Mouse (Mus musculus): Measurements from ENCODE around the gene Rnf222. TPM values are rescaled to one million over a fixed set of nuclear protein-coding genes. Genes with fewer than 3 reads are reported as not detected.

The Rnf222 gene
- total and polyA plus RNA-seq, 2 experiments from 2014 or later = 0.14 TPM; not detected in 1

- Histone ChIP-seq H3K9me3 (replicated peaks; ENCODE audit: control insufficient read depth, low read length) (no peaks in the 10 kb centered on the region), H3K4me2 (ENCODE audit: low read depth, low read length) (no peak overlapping the region), H3K4me3 (ENCODE audit: low read depth, low read length) (no peak overlapping the region), H3K27ac (ENCODE audit: low read depth) (no peak overlapping the region), H3K27me3 (ENCODE audit: control insufficient read depth, insufficient read depth, low read length) (no peaks in the 10 kb centered on the region), H3K36me3 (replicated peaks; ENCODE audit: control insufficient read depth, insufficient read depth, low read length) (no peaks in the 10 kb centered on the region), H3K9ac (replicated peaks; ENCODE audit: low read depth, low read length) (no peak overlapping the region), H3K4me1 (ENCODE audit: control insufficient read depth, insufficient read depth) (no peaks in the 10 kb centered on the region)
- peak; percentile 66 for TF ChIP-seq CTCF (IDR thresholded peaks at IDR 0.05; ENCODE audit: low read depth)
- TF ChIP-seq EP300 (IDR thresholded peaks at IDR 0.05; ENCODE audit: low read depth) = no peak
- ATAC-seq (ENCODE audit: insufficient read depth, low read depth) = no peak
- no peak for DNase-seq (ENCODE audit: low spot score)
- 50% methylated on average over 4 of the region's 4 CpGs for WGBS
These were observed 8.8 kb downstream of the Rnf222 start for GRCm38 (mm10) chr11:68897120-68897519.

- H3K9ac ChIP-seq (replicated peaks; ENCODE audit: low read depth, low read length) = no peak overlapping the region
- no peak for TF ChIP-seq CTCF (IDR thresholded peaks at IDR 0.05; ENCODE audit: low read depth)
- TF ChIP-seq EP300 (IDR thresholded peaks at IDR 0.05; ENCODE audit: low read depth) = no peak
- no peaks in the 10 kb centered on the region; the same call in 1 of the 2 replicates for H3K36me3 ChIP-seq (replicated peaks; ENCODE audit: control insufficient read depth, insufficient read depth, low read length)
- H3K27ac ChIP-seq (ENCODE audit: low read depth) = no peak overlapping the region
- DNase-seq (ENCODE audit: low spot score) (no peak), ATAC-seq (ENCODE audit: insufficient read depth, low read depth) (no peak)
- 58% methylated on average over 6 of the region's 6 CpGs for WGBS
- 0 out of 2 replicates have a peak, but pooled peaks cover 6% of the 10 kb centered on the region for H3K4me1 ChIP-seq (ENCODE audit: control insufficient read depth, insufficient read depth)
- H3K4me2 ChIP-seq (ENCODE audit: low read depth, low read length) = no peak overlapping the region
- no peak overlapping the region for H3K4me3 ChIP-seq (ENCODE audit: low read depth, low read length)
- H3K27me3 ChIP-seq (ENCODE audit: control insufficient read depth, insufficient read depth, low read length) = no peaks in the 10 kb centered on the region
- no peaks in the 10 kb centered on the region for H3K9me3 ChIP-seq (replicated peaks; ENCODE audit: control insufficient read depth, low read length)
These were observed 9.5 kb downstream of the Rnf222 start for GRCm38 (mm10) chr11:68897838-68898237.

GRCm38 (mm10) chr11:68898790-68899189 is 10.4 kb downstream of the Rnf222 start:
- ATAC-seq (ENCODE audit: insufficient read depth, low read depth) (no peak), DNase-seq (ENCODE audit: low spot score) (no peak)
- Histone ChIP-seq H3K4me1 (ENCODE audit: control insufficient read depth, insufficient read depth) (0 out of 2 replicates have a peak, but pooled peaks cover 6% of the 10 kb centered on the region), H3K4me3 (ENCODE audit: low read depth, low read length) (no peak overlapping the region), H3K36me3 (replicated peaks; ENCODE audit: control insufficient read depth, insufficient read depth, low read length) (peaks cover 9% of the 10 kb centered on the region), H3K27me3 (ENCODE audit: control insufficient read depth, insufficient read depth, low read length) (no peaks in the 10 kb centered on the region), H3K9me3 (replicated peaks; ENCODE audit: control insufficient read depth, low read length) (no peaks in the 10 kb centered on the region), H3K4me2 (ENCODE audit: low read depth, low read length) (no peak overlapping the region), H3K9ac (replicated peaks; ENCODE audit: low read depth, low read length) (no peak overlapping the region), H3K27ac (ENCODE audit: low read depth) (no peak overlapping the region)
- WGBS = 55% methylated on average over 6 of the region's 6 CpGs
- TF ChIP-seq EP300 (IDR thresholded peaks at IDR 0.05; ENCODE audit: low read depth) (no peak), CTCF (IDR thresholded peaks at IDR 0.05; ENCODE audit: low read depth) (no peak)

- no peaks in the 10 kb centered on the region for H3K9me3 ChIP-seq (replicated peaks; ENCODE audit: control insufficient read depth, low read length)
- no peak for ATAC-seq (ENCODE audit: insufficient read depth, low read depth)
- no peak overlapping the region for H3K27ac ChIP-seq (ENCODE audit: low read depth)
- H3K4me1 ChIP-seq (ENCODE audit: control insufficient read depth, insufficient read depth) = 0 out of 2 replicates have a peak, but pooled peaks cover 6% of the 10 kb centered on the region
- WGBS = 77% methylated on average over 8 of the region's 8 CpGs
- H3K4me3 ChIP-seq (ENCODE audit: low read depth, low read length) = no peak overlapping the region
- TF ChIP-seq CTCF (IDR thresholded peaks at IDR 0.05; ENCODE audit: low read depth) = no peak
- TF ChIP-seq EP300 (IDR thresholded peaks at IDR 0.05; ENCODE audit: low read depth) = no peak
- H3K36me3 ChIP-seq (replicated peaks; ENCODE audit: control insufficient read depth, insufficient read depth, low read length) = peaks cover 17% of the 10 kb centered on the region
- DNase-seq (ENCODE audit: low spot score) = no peak
- H3K9ac ChIP-seq (replicated peaks; ENCODE audit: low read depth, low read length) = no peak overlapping the region
- no peak overlapping the region for H3K4me2 ChIP-seq (ENCODE audit: low read depth, low read length)
- no peaks in the 10 kb centered on the region for H3K27me3 ChIP-seq (ENCODE audit: control insufficient read depth, insufficient read depth, low read length)
These were observed 11.5 kb downstream of the Rnf222 start for GRCm38 (mm10) chr11:68899815-68900214.

GRCm38 (mm10) chr11:68900519-68901350 is 12.4 kb downstream of the Rnf222 start:
- no peaks in the 10 kb centered on the region for H3K9me3 ChIP-seq (replicated peaks; ENCODE audit: control insufficient read depth, low read length)
- peak overlapping the region; percentile 88 for H3K4me3 ChIP-seq (ENCODE audit: low read depth, low read length)
- TF ChIP-seq EP300 (IDR thresholded peaks at IDR 0.05; ENCODE audit: low read depth) = no peak
- H3K36me3 ChIP-seq (replicated peaks; ENCODE audit: control insufficient read depth, insufficient read depth, low read length) = peaks cover 25% of the 10 kb centered on the region
- 28% methylated on average over 31 of the region's 31 CpGs for WGBS
- peak overlapping the region; percentile 57 for H3K4me2 ChIP-seq (ENCODE audit: low read depth, low read length)
- H3K4me1 ChIP-seq (ENCODE audit: control insufficient read depth, insufficient read depth) = 0 out of 2 replicates have a peak, but pooled peaks cover 6% of the 10 kb centered on the region
- no peak overlapping the region for H3K27ac ChIP-seq (ENCODE audit: low read depth)
- no peak for DNase-seq (ENCODE audit: low spot score)
- ATAC-seq (ENCODE audit: insufficient read depth, low read depth) = no peak
- H3K9ac ChIP-seq (replicated peaks; ENCODE audit: low read depth, low read length) = peak overlapping the region; percentile 28; the same call in 1 of the 2 replicates
- no peaks in the 10 kb centered on the region for H3K27me3 ChIP-seq (ENCODE audit: control insufficient read depth, insufficient read depth, low read length)

Data from heart, postnatal 0 days (tissue).